Mouse (Mus musculus): ENCODE results near the gene Atp6v1e1.

Gene Atp6v1e1

GRCm38 (mm10) chr6:120772025-120772424 lies 50.6 kb downstream of the Atp6v1e1 start:
- no peak for DNase-seq (ENCODE audit: low read depth, low spot score)

GRCm38 (mm10) chr6:120771366-120771765 lies 51.2 kb downstream of the Atp6v1e1 start:
- DNase-seq (ENCODE audit: low read depth, low spot score): no peak

DNA sequence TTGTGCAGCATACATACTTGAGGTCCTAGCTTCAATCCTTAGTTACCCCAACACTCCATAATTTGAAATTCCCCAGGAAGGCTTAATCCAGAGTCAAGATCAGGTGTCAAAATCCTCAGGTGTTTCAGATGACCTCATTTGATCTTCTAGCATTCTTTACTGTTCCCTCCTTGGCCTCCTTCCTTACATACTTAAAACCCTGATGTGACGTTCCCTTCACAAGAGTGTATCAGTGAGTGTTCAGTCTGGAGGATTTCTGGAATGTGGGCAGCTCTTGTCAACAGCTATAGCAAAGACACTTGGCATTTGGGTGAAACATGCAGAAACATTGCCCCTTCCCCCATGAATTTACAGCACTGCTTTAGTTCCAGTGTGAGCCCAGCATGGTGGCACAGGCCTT lies 52.6 kb downstream of the Atp6v1e1 start:
- no peak for DNase-seq (ENCODE audit: low read depth, low spot score)

GRCm38 (mm10) chr6:120761151-120761550 lies 61.4 kb downstream of the Atp6v1e1 start:
- DNase-seq (ENCODE audit: low read depth, low spot score): no peak

DNA sequence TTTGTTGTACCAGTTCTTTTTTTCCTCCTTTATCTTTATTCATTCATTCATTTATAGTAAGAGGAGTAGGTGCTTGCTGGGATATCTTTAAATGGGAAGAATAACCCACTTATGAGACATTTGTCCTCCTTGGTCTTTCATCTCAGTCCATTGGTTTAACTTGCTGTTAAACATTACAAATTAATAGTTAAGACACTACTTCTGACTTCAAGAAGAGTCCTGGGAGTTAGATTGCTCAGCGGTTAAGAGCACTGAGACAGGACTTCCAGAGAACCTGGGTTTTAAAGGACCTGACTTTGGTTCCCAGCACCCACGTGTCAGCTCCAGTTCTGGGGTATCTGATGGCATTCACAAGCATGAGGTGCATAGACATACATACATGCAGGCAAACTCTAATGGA lies 76.2 kb downstream of the Atp6v1e1 start:
- DNase-seq (ENCODE audit: low read depth, low spot score): no peak

Data from R1 (cell line).